Mouse (Mus musculus) midbrain, embryonic 10.5 days (tissue): Measurements from ENCODE around the gene Erg. TPM values are rescaled to one million over a fixed set of nuclear protein-coding genes. Genes with fewer than 3 reads are reported as not detected.

Experiments
- DNase-seq: peaks from one replicate; pipeline ENCODE4 v3.0.0-alpha.2; 2017; ENCODE audit warnings: low spot score
- H3K27ac ChIP-seq: fragments of 300-500 bp; sonication (generic); replicated peaks from 2 replicates; pipeline ENCODE4 v1.5.1; 2016; ENCODE audit warnings: mild to moderate bottlenecking
- H3K27me3 ChIP-seq: fragments of 300-500 bp; sonication (generic); 2 replicates; pipeline ENCODE4 v1.6.1; 2016; ENCODE audit warnings: low read depth, mild to moderate bottlenecking; ENCODE audit not compliant: poor library complexity, severe bottlenecking
- H3K36me3 ChIP-seq: fragments of 300-500 bp; sonication (generic); 2 replicates; pipeline ENCODE4 v1.6.1; 2016; ENCODE audit warnings: mild to moderate bottlenecking, moderate library complexity
- H3K4me1 ChIP-seq: fragments of 300-500 bp; sonication (generic); 2 replicates; pipeline ENCODE4 v1.6.1; 2016
- H3K4me3 ChIP-seq: fragments of 300-500 bp; sonication (generic); 2 replicates; pipeline ENCODE4 v1.5.1; 2016; ENCODE audit warnings: mild to moderate bottlenecking, moderate library complexity
- H3K9me3 ChIP-seq: fragments of 300-500 bp; sonication (generic); replicated peaks from 2 replicates; pipeline ENCODE4 v1.6.1; 2016; ENCODE audit warnings: mild to moderate bottlenecking
- WGBS: fragments of 180-500 bp; shearing (Covaris S2); methylation state at CpG from one replicate; pipeline ENCODE4 v1.1.7; 2016; 5-methylcytosine and 5-hydroxymethylcytosine counted together
- polyA plus RNA-seq: library from polyadenylated mRNA; unstranded; fragments of >200 nt; fragmentation: Nextera tagmentation; extraction: Ambion mirVana; gene quantifications from 2 replicates; pipeline ENCODE4 v1.2.1, GENCODE M21; 2016

The Erg gene
- polyA plus RNA-seq, 1 experiment from 2014 or later, result 1.4 TPM

DNA sequence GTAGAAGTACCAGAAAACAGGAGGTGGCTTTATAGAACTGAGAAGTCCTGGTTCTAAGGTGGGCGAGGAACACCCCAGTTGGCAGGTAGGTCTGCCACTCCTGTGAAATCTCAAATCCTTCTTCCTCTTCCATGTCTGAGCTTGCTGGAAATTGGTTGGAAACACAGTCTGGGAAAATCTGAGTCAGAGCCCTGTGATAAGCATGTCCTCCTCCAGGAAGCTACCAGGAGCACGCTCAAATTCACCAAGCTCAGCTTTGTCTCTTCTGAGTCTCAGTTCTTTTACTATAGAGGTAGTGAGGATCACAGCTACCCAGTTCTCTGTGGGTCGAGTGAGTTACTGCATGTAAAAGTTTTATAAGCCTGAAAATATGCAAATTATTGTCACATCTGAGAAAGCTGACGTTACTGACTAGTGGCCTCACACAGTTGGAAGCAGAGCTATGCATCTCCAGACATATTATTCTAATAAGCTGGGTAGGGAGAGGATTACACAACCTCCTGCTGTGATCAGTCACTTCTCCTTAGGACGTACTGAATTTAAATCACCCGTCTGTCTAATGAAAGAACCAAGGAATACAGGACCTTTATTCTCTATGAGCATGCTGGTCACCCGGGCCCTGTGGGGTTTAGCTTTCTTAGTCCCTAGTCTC is 165.0 kb downstream of the Erg start:
- Histone ChIP-seq H3K4me3 (no peak overlapping the region), H3K9me3 (no peaks in the 10 kb centered on the region), H3K27ac (no peak overlapping the region), H3K4me1 (peaks cover 15% of the 10 kb centered on the region), H3K27me3 (no peaks in the 10 kb centered on the region), H3K36me3 (no peaks in the 10 kb centered on the region)
- DNase-seq, result no peak
- WGBS, result 42% methylated on average over 7 of the region's 7 CpGs

DNA sequence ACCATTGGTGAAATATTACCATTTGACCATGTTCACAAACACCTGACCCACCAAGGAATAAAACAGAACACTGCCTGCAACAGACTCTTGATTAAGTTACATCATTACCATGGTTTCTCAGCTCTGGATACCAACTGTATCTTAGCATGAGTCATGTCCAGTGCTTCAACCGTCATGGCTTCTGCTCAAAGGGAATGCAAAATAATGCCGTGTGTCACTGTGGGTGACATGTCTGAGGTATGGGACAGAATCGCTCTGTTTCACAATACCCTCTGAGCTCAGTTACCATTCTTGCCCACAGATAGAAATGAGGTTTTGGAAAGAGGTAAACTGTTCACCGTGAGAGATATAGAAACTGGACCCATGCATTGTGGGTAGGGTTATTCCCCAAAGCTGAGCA is 170.5 kb downstream of the Erg start:
- no peaks in the 10 kb centered on the region for H3K36me3 ChIP-seq
- no peak for DNase-seq
- H3K27me3 ChIP-seq, result no peaks in the 10 kb centered on the region
- H3K4me3 ChIP-seq, result no peak overlapping the region
- 0 out of 2 replicates have a peak, but pooled peaks cover 1% of the 10 kb centered on the region for H3K4me1 ChIP-seq
- H3K27ac ChIP-seq, result no peak overlapping the region
- 94% methylated on average over 4 of the region's 4 CpGs for WGBS
- no peaks in the 10 kb centered on the region for H3K9me3 ChIP-seq

DNA sequence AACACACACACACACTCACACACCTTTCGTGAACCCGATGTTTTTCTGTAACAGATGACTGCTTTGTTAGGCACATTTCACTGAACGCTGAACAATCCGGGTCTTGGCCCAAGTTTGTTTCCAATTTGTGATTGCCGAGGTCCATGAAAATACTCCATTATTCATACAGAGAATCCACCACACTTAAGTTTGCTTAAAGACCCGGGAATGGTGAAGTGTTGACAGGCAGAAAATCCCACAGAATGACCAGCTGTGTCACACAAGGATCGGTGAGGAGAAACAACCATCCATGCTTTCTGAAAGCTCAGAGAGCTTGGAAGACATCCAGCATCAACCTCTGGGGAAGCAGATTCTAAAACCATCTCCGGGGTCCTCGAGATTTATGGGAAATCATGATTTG is 171.0 kb downstream of the Erg start:
- WGBS, result 91% methylated on average over 9 of the region's 9 CpGs
- DNase-seq, result no peak

DNA sequence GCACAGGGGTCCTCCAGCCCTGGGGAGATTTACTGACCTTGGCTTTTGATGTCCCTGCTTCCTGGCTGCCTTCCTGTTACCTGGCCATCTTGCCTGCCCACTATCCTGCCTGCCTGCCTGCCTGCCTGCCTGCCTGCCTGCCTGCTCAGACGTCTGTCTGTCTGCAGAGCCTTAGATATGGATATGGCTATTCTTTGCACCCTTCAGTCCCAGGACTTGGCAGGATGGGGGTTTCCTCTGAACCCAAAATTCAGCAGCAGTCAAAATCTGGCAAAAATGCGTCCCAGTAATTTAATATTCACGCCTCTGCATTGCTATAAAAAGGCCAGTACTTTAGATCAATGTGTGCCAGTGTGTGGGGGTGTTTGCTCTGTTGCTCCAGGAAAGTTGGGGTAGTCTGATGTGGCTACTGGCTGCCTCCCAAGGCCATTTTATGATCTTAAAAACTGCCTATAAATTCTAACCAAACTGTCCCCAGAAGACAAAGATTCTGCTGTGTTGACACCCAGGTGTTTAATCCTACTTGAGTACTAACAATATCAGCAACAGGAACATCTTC is 172.9 kb downstream of the Erg start:
- DNase-seq, result no peak
- Histone ChIP-seq H3K4me1 (no peaks in the 10 kb centered on the region), H3K27ac (no peak overlapping the region), H3K9me3 (no peaks in the 10 kb centered on the region), H3K4me3 (no peak overlapping the region), H3K36me3 (no peaks in the 10 kb centered on the region), H3K27me3 (no peaks in the 10 kb centered on the region)
- WGBS, result 74% methylated on average over 3 of the region's 3 CpGs

More for the DNA sequence above, 171.0 kb downstream of the Erg start:
- Histone ChIP-seq H3K36me3 (no peaks in the 10 kb centered on the region), H3K9me3 (no peaks in the 10 kb centered on the region), H3K27me3 (no peaks in the 10 kb centered on the region), H3K4me3 (no peak overlapping the region), H3K27ac (no peak overlapping the region), H3K4me1 (no peaks in the 10 kb centered on the region)

DNA sequence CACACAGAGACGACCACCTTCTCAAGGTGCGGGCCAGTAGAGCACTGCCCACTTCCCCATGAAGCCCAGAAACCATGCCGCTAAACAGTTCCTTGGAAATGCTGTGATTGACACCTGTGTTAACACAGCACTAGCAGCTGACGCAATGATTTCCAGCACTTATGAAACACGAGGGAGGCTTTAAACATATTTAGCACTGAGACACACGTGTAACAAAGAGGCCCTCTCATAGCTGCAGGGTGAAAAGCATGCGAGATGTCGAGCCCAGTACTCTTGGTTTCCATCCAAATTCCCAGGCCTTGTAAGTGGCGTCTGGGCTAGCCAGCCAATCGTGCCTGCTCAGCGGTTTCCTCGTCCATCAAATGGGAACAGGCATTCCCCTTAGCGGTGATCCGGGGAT is 178.3 kb downstream of the Erg start:
- no peak overlapping the region for H3K4me3 ChIP-seq
- H3K36me3 ChIP-seq, result no peaks in the 10 kb centered on the region
- no peak for DNase-seq
- 84% methylated on average over 14 of the region's 14 CpGs for WGBS
- no peaks in the 10 kb centered on the region for H3K9me3 ChIP-seq
- H3K4me1 ChIP-seq, result no peaks in the 10 kb centered on the region
- H3K27ac ChIP-seq, result no peak overlapping the region
- no peaks in the 10 kb centered on the region for H3K27me3 ChIP-seq

DNA sequence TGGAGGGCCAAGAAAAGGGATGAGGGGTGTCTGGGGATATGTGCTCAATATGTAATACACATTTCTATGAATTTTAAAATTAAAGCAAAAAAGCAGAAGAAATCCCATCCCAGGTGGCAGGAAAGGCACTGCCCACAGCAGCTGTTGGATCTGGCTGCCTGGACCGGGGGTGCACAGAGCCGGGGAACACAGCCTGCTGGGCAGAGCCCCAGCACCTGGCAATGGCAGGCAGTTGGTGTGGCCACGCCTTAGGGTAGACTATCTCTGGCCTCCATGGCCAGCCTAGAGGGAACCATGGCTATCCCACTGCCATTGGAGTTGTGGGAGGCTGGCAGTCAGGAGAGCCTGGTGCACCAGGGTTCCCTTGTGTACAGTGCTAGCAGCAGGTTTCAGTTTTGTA is 180.9 kb downstream of the Erg start:
- no peaks in the 10 kb centered on the region for H3K36me3 ChIP-seq
- DNase-seq, result no peak
- H3K27ac ChIP-seq, result no peak overlapping the region
- H3K9me3 ChIP-seq, result no peaks in the 10 kb centered on the region
- no peak overlapping the region for H3K4me3 ChIP-seq
- H3K4me1 ChIP-seq, result no peaks in the 10 kb centered on the region
- 93% methylated on average over 3 of the region's 3 CpGs for WGBS
- no peaks in the 10 kb centered on the region for H3K27me3 ChIP-seq

DNA sequence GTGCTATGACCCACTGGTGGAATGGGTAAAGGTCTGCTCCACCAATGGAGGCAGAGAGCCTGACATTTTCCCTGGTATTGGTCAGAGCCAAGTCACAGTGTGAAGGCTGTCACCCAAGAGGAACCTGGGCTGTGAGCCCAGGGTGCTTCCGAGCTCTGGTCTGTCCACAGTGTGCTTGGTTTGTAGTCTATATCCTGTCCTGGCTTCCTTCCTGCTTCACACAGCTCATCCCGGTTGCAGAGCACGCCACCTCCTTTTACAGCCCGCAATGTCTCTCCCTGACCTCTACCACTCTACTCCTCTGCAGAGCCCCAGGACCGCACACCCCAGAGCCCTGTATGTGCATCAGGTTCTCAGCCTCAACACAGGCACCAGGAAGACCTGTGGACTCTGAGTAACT is 182.9 kb downstream of the Erg start:
- WGBS, result 88% methylated on average over 5 of the region's 5 CpGs
- Histone ChIP-seq H3K27me3 (no peaks in the 10 kb centered on the region), H3K9me3 (no peaks in the 10 kb centered on the region), H3K27ac (no peak overlapping the region), H3K4me3 (no peak overlapping the region), H3K36me3 (no peaks in the 10 kb centered on the region), H3K4me1 (no peaks in the 10 kb centered on the region)
- no peak for DNase-seq

DNA sequence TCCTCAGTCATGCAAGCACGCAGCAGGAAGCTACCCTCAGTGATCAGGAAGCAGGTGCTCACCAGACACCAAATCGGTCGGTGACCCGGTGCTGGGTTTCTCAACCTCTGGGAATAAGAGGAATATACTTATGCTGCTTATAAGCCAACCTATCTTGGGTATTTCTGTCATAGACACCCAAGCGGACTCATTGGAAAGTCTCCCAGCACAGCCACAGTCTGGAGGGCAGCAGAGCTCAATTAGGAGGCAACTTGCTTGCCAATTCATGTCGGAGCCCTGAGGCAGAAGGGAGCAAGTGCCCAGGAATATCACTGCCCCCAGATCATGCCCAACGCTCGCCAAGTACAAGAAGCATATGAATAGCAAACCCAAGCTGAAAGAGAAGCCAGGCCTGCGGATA is 184.5 kb downstream of the Erg start:
- Histone ChIP-seq H3K27me3 (no peaks in the 10 kb centered on the region), H3K27ac (no peak overlapping the region), H3K4me3 (no peak overlapping the region), H3K9me3 (no peaks in the 10 kb centered on the region), H3K4me1 (no peaks in the 10 kb centered on the region), H3K36me3 (no peaks in the 10 kb centered on the region)
- 92% methylated on average over 9 of the region's 9 CpGs for WGBS
- DNase-seq, result no peak

DNA sequence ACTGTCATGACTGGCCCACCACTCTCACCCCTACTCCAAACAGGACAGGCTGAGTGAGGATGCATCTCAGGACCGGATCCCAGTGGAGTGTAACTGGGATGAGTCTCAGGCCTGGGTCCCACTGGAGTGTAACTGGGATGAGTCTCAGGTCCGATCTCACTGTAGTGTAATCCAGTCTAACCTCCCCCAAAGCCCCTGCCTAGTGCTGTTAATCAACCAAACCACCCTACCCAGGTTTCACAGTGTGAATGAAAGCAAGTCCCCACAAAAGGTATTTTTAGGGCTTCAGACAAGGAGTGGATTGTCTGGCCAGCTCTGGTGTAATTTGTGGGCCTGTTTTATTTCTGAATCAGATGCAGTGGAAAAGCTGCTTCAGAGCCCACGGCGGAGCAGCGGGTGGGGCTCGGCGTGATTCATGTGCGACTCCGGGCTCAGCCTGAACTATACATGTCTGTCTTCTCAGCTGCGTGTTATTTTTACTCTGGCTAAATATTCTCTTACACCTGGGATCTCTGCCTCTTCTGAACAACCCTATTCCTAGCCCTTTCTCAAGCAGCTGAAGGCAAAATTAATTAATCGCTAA is 187.5 kb downstream of the Erg start:
- no peak for DNase-seq
- Histone ChIP-seq H3K27me3 (no peaks in the 10 kb centered on the region), H3K27ac (no peak overlapping the region), H3K36me3 (no peaks in the 10 kb centered on the region), H3K9me3 (no peaks in the 10 kb centered on the region), H3K4me3 (no peak overlapping the region), H3K4me1 (no peaks in the 10 kb centered on the region)
- 94% methylated on average over 11 of the region's 11 CpGs for WGBS

DNA sequence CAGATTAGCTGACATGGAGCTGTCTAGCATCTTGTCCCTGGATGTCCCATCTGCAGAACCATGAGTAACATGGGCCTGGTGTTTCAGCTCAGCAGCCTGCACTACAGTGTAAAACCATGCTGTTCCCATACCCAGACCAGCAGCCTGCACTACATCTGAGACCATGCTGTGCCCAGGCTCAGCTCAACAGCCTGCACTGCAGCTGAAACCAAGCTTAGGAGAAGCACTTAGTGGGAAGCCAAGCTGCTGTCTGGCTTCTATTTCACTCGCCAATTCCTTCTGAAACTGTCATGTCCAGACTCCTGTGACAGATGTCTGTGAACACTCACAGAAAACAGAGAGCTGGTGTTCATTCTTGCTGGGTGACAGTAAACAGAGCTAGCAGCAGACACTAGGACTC is 195.6 kb downstream of the Erg start:
- H3K27ac ChIP-seq, result no peak overlapping the region
- 74% methylated on average over 1 of the region's 1 CpGs for WGBS
- H3K4me3 ChIP-seq, result no peak overlapping the region
- no peaks in the 10 kb centered on the region for H3K9me3 ChIP-seq
- no peaks in the 10 kb centered on the region for H3K27me3 ChIP-seq
- no peak for DNase-seq
- no peaks in the 10 kb centered on the region for H3K36me3 ChIP-seq
- H3K4me1 ChIP-seq, result no peaks in the 10 kb centered on the region

DNA sequence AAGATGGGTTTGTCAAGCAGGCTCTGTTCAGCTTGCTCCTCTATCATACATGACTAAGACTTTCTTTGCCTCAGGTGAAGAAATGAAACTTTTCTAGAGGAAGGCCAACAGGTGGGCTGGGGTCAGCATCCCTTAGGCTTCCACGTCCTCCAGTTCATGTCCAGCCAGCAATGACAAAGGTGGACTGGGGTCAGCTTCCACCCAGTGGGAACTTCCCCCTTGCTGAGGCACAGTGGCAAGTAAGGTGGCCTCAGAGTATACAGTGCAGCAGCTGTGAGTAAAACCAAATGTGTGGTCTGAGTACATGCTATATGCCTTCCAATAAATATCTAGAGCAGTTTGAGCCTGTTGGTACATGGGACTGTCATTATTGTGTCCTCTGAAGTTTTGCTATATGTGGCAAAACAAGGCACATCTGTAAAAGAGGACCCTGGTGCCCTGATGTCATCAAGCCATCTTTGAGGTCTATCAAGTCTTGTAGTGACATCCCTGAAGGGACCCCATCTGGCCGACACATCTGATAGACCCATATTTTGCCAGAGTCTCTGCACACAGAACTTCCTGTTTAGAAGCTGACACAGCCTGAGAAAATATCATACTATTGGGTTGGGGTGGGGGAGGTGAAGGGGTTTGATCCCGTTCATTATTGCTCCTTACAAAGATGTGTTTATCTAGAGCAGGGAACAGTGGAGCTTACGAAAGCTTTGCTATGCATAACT is 197.4 kb downstream of the Erg start:
- Histone ChIP-seq H3K36me3 (no peaks in the 10 kb centered on the region), H3K9me3 (no peaks in the 10 kb centered on the region), H3K27me3 (no peaks in the 10 kb centered on the region), H3K27ac (no peak overlapping the region), H3K4me1 (no peaks in the 10 kb centered on the region), H3K4me3 (no peak overlapping the region)
- no peak for DNase-seq
- 83% methylated on average over 4 of the region's 4 CpGs for WGBS

DNA sequence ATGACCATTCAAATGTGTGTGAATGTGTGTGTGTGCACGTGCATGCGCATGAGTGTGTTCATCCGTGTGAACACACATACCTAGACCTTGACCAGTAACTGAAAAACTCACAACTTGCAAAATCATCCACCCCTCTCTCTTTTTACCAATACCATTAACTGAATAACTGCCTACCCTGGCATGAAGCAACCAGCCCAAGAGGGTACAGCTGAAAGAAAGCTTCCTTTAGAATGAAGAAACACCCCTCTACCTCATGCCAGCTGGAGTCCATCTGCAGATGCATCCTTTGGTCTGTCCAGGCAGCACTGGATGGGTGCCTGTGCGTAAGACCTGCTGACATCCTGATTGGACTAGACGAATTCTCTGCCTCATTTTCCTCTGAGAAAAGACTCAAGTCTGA is 198.1 kb downstream of the Erg start:
- 84% methylated on average over 5 of the region's 5 CpGs for WGBS
- Histone ChIP-seq H3K4me1 (no peaks in the 10 kb centered on the region), H3K9me3 (no peaks in the 10 kb centered on the region), H3K27me3 (no peaks in the 10 kb centered on the region), H3K27ac (no peak overlapping the region), H3K4me3 (no peak overlapping the region), H3K36me3 (no peaks in the 10 kb centered on the region)
- DNase-seq, result no peak

DNA sequence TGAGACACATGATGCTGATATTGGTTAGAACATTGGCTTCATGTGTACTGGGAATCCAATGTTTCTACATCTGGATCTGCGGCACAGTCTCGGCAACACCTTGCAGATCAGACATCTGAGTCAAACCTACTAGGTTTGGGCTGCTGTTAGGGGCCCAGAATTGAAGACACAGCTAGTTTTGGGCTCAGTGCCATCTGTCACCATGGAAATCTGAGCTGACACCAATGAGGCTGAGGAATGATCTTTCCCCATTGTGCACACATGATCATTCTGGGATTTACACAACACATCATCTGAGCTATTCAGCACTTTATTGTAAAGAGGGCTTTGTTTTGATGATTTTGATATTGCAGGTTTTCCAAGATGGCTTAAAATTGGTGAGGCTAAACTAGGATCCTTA is 199.4 kb downstream of the Erg start:
- no peaks in the 10 kb centered on the region for H3K9me3 ChIP-seq
- no peaks in the 10 kb centered on the region for H3K27me3 ChIP-seq
- H3K4me3 ChIP-seq, result no peak overlapping the region
- WGBS, result 85% methylated on average over 2 of the region's 2 CpGs
- no peaks in the 10 kb centered on the region for H3K36me3 ChIP-seq
- DNase-seq, result no peak
- no peaks in the 10 kb centered on the region for H3K4me1 ChIP-seq
- H3K27ac ChIP-seq, result no peak overlapping the region
